Mouse (Mus musculus) midbrain, embryonic 16.5 days (tissue): ENCODE results near the gene Cyren. TPM values are rescaled to one million over a fixed set of nuclear protein-coding genes. Genes with fewer than 3 reads are reported as not detected.
A peak's percentile ranks its signal among the peaks of the same experiment; 100 is the strongest.

Experiments used
- ATAC-seq: fragments of 200-750 bp; cut with Nextera tagmentation; 2 replicates; pipeline ENCODE4 v1.8.0; 2017; ENCODE audit warnings: moderate TSS enrichment
- H3K27ac ChIP-seq: fragments of 300-500 bp; sonication (generic); 2 replicates; pipeline ENCODE4 v1.5.1; 2014; ENCODE audit warnings: mild to moderate bottlenecking, low read length, mixed read lengths
- H3K27me3 ChIP-seq: fragments of 300-500 bp; sonication (generic); 2 replicates; pipeline ENCODE4 v1.6.1; 2014; ENCODE audit warnings: low read depth, low read length, mixed read lengths; ENCODE audit not compliant: control insufficient read depth, insufficient read depth
- H3K36me3 ChIP-seq: fragments of 300-500 bp; sonication (generic); 2 replicates; pipeline ENCODE4 v1.6.1; 2014; ENCODE audit warnings: mild to moderate bottlenecking, low read length, moderate library complexity, mixed read lengths; ENCODE audit not compliant: control insufficient read depth, insufficient read depth
- H3K4me1 ChIP-seq: fragments of 300-500 bp; sonication (generic); 2 replicates; pipeline ENCODE4 v1.6.1; 2014; ENCODE audit warnings: mild to moderate bottlenecking, low read length, mixed read lengths; ENCODE audit not compliant: control insufficient read depth, insufficient read depth
- H3K4me2 ChIP-seq: fragments of 300-500 bp; sonication (generic); 2 replicates; pipeline ENCODE4 v1.6.1; 2014; ENCODE audit warnings: mild to moderate bottlenecking, low read length, mixed read lengths
- H3K4me3 ChIP-seq: fragments of 300-500 bp; sonication (generic); 2 replicates; pipeline ENCODE4 v1.5.1; 2014; ENCODE audit warnings: low read depth, mild to moderate bottlenecking, low read length, moderate library complexity, mixed read lengths
- H3K9ac ChIP-seq: fragments of 300-500 bp; sonication (generic); 2 replicates; pipeline ENCODE4 v1.6.1; 2014; ENCODE audit warnings: low read depth, low read length, mixed read lengths
- H3K9me3 ChIP-seq: fragments of 300-500 bp; sonication (generic); replicated peaks from 2 replicates; pipeline ENCODE4 v1.6.1; 2014; ENCODE audit warnings: mild to moderate bottlenecking, low read length, mixed read lengths; ENCODE audit not compliant: control insufficient read depth, poor library complexity, severe bottlenecking
- WGBS: fragments of 180-500 bp; shearing (Covaris S2); extraction: QIAGEN DNeasy Blood & Tissue Kit; methylation state at CpG from one replicate; pipeline ENCODE4 v1.1.7; 2014; 5-methylcytosine and 5-hydroxymethylcytosine counted together
- polyA plus RNA-seq: library from polyadenylated mRNA; unstranded; fragments of >200 nt; fragmentation: Nextera tagmentation; extraction: Ambion mirVana; gene quantifications from 2 replicates; pipeline ENCODE4 v1.2.1, GENCODE M21; 2015

The Cyren gene
- polyA plus RNA-seq, 1 experiment from 2014 or later, result 9.3 TPM

DNA sequence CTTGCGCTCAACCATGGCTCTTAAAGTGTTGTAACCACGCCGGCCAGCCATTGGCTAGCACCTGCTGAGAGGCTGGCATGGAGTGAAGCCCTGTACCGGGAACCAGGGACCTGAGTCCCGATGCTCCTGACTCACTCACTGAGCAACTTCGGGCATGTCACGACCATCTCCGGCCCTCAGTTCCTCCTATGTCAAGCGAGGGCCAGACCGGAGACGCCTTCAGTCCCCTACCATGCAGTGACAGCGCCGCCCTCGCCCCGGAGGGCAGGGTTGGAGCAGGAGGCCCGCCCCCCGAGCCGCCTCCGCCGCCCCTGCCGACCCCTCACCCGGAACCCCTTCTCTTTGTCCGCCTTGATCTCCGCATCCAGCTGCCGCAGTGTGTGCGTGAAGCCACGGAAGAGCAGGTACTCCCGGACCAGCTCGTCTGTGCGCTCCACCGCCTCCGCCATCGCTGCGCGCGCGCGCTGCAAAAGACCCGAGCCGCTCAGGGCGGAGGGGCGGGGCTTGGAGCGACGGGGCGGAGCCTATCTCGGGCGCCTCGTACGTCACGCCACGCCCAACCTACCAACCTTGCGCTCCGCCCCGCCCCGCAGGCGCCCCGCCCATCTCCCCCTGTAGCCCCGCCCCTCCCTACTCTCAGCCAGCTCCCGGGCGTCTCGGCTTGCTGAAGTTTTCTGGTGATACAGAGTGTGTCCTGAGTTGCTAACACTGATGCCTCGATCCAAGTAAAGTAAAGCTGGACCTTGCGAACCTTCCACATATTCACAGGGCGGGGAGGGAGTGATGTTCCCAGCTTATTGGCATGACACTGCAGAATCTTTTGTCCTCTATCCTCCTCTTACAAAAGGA is 32.7 kb upstream of the Cyren start, which contains the start of gene Wdr91:
Gene Wdr91, minus strand, starts transcription at position 506 of the 849 bp plus-strand sequence.
- peak; percentile 94 for ATAC-seq
- peak within 1 kb of the TSS; percentile 88 for H3K27ac ChIP-seq
- H3K4me3 ChIP-seq, result peak within 1 kb of the TSS; percentile 54
- H3K27me3 ChIP-seq, result no peaks in the 10 kb centered on the region
- H3K9ac ChIP-seq, result peak within 1 kb of the TSS; percentile 82
- H3K9me3 ChIP-seq, result no peaks in the 10 kb centered on the region
- H3K4me2 ChIP-seq, result peak within 1 kb of the TSS; percentile 76
- no peaks in the 10 kb centered on the region for H3K36me3 ChIP-seq
- H3K4me1 ChIP-seq, result peaks cover 11% of the 10 kb centered on the region
- under 1% methylated on average over 55 of the region's 64 CpGs for WGBS

DNA sequence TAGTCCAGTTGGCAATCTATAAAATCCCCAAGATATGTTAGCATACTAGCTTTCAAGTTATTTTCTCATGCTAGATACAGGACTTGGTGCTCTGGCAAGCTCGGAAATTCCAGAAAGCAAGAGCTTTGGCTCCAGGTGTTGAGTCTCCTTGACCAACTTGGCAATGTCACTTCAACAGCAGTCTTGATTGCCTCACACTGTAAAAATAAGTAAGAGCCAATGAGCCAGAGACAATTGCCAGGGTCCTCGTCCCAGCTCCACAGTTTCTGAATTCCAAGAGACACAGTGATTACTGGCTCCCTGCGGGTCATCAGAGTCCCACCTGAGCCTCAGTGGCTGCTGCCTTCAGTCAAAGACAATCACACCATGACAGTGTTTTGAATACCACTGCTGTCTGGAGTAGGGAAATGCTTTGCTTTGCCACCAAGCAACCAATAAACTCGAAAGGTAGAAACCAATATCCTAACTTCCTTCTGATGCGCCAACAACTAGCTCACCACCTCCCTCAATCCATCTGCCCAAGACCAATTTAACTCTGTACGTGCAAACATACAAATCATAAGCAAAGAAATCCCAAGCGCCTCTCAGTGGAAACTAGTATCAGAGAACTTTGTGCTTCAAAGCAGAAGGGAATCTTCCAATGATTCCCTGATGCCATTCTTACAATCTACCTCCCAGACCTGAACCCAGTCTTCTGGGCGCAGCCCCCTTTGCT is 31.9 kb upstream of the Cyren start:
- 49% methylated on average over 8 of the region's 8 CpGs for WGBS

DNA sequence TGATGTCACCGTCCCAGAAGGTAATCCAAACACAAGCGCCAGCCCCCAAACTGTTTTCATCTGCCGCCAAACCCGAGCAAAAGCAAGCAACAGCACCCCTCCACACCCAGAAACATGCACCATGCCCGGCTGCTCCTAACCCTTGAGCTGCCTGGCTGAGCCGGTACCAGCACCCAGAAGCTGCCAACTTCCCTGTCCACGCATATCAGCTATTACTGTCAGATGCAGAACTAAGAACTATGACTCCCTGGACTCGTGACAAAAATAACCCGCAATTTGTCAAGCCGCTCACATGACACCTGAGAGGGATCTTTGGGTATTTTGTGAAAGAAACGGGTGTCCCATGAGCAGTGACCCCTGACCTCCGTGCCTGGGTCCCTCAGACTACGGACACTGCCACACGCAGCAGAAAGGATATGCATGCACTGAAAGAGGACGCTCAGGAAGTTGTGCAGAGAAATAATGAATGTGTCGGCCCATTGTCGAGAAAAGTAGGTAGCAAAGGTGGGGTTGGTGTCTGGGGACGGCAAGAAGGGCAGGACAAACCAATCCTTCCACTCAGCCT is 29.9 kb upstream of the Cyren start:
- Histone ChIP-seq H3K27me3 (no peaks in the 10 kb centered on the region), H3K36me3 (peaks cover 12% of the 10 kb centered on the region), H3K9me3 (no peaks in the 10 kb centered on the region), H3K4me2 (no peak overlapping the region), H3K4me1 (peaks cover 11% of the 10 kb centered on the region), H3K4me3 (no peak overlapping the region), H3K27ac (no peak overlapping the region), H3K9ac (no peak overlapping the region)
- 90% methylated on average over 18 of the region's 18 CpGs for WGBS
- no peak for ATAC-seq

More for the DNA sequence above, 31.9 kb upstream of the Cyren start:
- H3K4me2 ChIP-seq, result peak overlapping the region; percentile 76
- peak overlapping the region; percentile 82 for H3K9ac ChIP-seq
- H3K9me3 ChIP-seq, result no peaks in the 10 kb centered on the region
- peak overlapping the region; percentile 88 for H3K27ac ChIP-seq
- peaks cover 5% of the 10 kb centered on the region; the same call in 1 of the 2 replicates for H3K36me3 ChIP-seq
- H3K4me1 ChIP-seq, result peaks cover 11% of the 10 kb centered on the region
- no peak for ATAC-seq
- H3K4me3 ChIP-seq, result peak overlapping the region; percentile 54
- H3K27me3 ChIP-seq, result no peaks in the 10 kb centered on the region

DNA sequence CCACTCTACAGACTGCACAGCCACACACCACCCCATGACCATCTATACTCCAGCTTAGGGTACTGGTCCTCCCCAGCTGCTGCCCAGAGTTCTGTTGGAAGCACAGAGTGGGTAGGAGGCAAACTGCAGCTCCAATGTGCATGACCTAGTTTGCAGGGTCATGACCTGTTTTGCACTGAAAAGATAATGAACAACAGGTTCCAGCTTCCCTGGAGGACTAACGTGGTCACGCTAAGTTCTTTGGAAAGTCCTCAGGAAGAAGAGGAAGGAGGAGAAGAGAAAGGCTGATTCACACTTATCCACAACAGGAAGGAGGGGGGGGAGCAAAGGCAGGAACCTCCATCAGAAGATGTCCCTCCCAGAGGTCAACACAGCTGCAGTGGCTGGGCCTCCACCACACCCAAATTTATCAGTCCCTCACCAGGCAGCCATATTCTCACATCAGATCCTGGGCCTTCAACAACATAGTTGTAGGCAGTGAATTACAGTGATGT is 29.3 kb upstream of the Cyren start:
- WGBS, result 80% methylated on average over 2 of the region's 2 CpGs
- Histone ChIP-seq H3K9ac (no peak overlapping the region), H3K4me1 (peaks cover 11% of the 10 kb centered on the region), H3K27ac (no peak overlapping the region), H3K9me3 (no peaks in the 10 kb centered on the region), H3K4me2 (no peak overlapping the region), H3K4me3 (no peak overlapping the region), H3K27me3 (no peaks in the 10 kb centered on the region), H3K36me3 (peaks cover 12% of the 10 kb centered on the region)
- ATAC-seq, result no peak

DNA sequence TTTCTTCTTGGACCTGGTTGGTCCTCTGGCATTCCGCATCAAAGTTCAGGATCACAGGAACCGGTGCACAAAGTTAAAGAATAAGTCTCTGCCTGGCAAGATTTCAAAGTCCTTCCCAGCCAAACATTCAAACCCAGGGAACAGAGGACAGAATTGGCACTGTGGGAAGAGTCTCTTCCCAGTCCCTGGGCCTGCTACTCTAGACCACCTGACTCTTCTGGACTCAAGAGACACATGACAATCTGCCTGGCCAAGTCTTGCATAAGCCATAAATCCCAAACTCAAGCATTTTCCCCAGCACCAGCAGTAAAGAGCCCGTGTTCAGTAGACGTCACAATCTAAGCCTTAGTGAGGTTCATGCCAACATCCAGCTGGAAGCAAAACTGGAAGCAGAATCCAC is 28.8 kb upstream of the Cyren start:
- no peaks in the 10 kb centered on the region for H3K9me3 ChIP-seq
- 95% methylated on average over 4 of the region's 4 CpGs for WGBS
- no peak overlapping the region for H3K27ac ChIP-seq
- no peak overlapping the region for H3K9ac ChIP-seq
- no peak for ATAC-seq
- H3K27me3 ChIP-seq, result no peaks in the 10 kb centered on the region
- no peak overlapping the region for H3K4me2 ChIP-seq
- H3K4me1 ChIP-seq, result peaks cover 11% of the 10 kb centered on the region
- H3K4me3 ChIP-seq, result no peak overlapping the region
- H3K36me3 ChIP-seq, result peaks cover 12% of the 10 kb centered on the region

DNA sequence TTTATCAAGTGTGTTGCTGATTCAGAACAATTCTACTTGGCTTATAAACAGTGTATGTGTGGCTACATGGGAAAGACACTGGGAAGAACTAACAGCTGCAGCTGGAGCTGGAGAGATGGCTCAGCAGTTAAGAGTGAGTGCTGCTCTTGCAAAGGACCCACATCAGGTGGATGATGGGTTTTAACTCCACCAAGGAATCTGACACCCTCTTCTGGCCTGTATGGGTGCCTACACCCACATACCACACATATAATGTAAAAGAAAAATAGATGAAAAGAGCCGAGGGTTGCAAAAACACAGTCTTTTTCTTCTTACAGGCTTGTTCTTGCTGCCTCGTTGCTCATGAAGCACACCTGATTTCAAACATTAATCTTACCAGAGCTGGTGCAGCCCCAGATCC is 28.3 kb upstream of the Cyren start:
- no peak overlapping the region for H3K27ac ChIP-seq
- peaks cover 16% of the 10 kb centered on the region for H3K36me3 ChIP-seq
- H3K9me3 ChIP-seq, result no peaks in the 10 kb centered on the region
- no peak overlapping the region for H3K4me3 ChIP-seq
- peaks cover 11% of the 10 kb centered on the region for H3K4me1 ChIP-seq
- WGBS, result 88% methylated on average over 2 of the region's 2 CpGs
- no peak for ATAC-seq
- no peaks in the 10 kb centered on the region for H3K27me3 ChIP-seq
- no peak overlapping the region for H3K9ac ChIP-seq
- H3K4me2 ChIP-seq, result no peak overlapping the region

DNA sequence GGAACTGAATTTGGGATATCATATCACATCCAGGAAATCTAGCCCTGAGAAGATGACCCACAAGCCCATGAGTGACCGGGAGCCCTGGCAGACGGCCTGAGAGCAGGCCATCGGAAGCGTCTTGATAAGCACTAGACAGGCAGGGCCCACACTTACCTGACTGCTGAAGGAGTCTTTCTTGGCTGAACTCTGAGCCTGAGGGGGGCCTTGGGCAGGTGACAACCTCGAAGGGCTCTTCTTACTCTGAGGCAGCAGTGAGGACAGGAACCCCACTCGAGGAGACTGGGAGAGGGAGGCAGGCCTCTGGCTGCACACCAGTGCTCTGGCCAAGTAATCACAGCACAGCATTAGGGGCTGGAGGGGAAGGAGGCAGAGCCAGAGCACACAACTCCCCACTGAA is 26.5 kb upstream of the Cyren start:
- H3K4me2 ChIP-seq, result no peak overlapping the region
- peaks cover 4% of the 10 kb centered on the region for H3K4me1 ChIP-seq
- H3K27ac ChIP-seq, result no peak overlapping the region
- H3K4me3 ChIP-seq, result no peak overlapping the region
- peaks cover 16% of the 10 kb centered on the region for H3K36me3 ChIP-seq
- WGBS, result 91% methylated on average over 6 of the region's 6 CpGs
- no peaks in the 10 kb centered on the region for H3K9me3 ChIP-seq
- no peak for ATAC-seq
- H3K9ac ChIP-seq, result no peak overlapping the region
- no peaks in the 10 kb centered on the region for H3K27me3 ChIP-seq

DNA sequence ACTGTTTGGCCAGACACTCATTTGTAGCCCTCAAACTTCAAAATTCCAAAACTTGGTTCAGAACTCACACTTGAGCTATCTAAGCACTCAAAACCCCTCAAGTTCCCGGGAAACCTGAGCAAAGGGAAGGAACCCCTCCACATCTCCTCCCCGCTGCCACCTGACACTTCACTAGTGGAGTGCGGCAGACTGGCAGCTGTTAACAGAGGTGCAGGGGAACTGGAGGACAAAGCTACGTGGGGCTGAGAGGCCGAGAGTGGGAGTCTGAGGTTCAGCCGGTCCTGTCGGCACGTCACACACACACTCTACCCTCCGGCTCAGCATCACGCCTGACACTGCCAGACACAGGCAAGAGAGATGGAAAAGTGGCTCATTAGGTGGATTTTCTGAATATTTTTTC is 26.0 kb upstream of the Cyren start:
- ATAC-seq, result no peak
- Histone ChIP-seq H3K4me1 (no peaks in the 10 kb centered on the region), H3K9me3 (no peaks in the 10 kb centered on the region), H3K36me3 (peaks cover 16% of the 10 kb centered on the region), H3K9ac (no peak overlapping the region), H3K27ac (no peak overlapping the region), H3K4me2 (no peak overlapping the region), H3K27me3 (no peaks in the 10 kb centered on the region), H3K4me3 (no peak overlapping the region)
- WGBS, result 90% methylated on average over 10 of the region's 10 CpGs
